Mouse (Mus musculus) lung, embryonic 14.5 days (tissue): ENCODE measurements around the gene Syn2. TPM values are rescaled to one million over a fixed set of nuclear protein-coding genes. Genes with fewer than 3 reads are reported as not detected.
"Not testable (repeated sequence)": the region's sequence is repeated elsewhere in the genome, so short reads cannot be mapped to it uniquely, and the experiment has no call there.

Experiments used
- ATAC-seq: fragments of 200-750 bp; cut with Nextera tagmentation; 2 replicates; pipeline ENCODE4 v1.8.0; 2017; ENCODE audit warnings: mild to moderate bottlenecking, moderate TSS enrichment, moderate library complexity; ENCODE audit not compliant: insufficient read depth
- DNase-seq: peaks from one replicate; pipeline ENCODE4 v3.0.0-alpha.2; 2015
- H3K27ac ChIP-seq: fragments of 300-500 bp; sonication (generic); 2 replicates; pipeline ENCODE4 v1.5.1; 2014; ENCODE audit warnings: low read depth, mild to moderate bottlenecking, moderate library complexity
- H3K27me3 ChIP-seq: fragments of 300-500 bp; sonication (generic); 2 replicates; pipeline ENCODE4 v1.6.1; 2014; ENCODE audit warnings: low read length, control low read depth; ENCODE audit not compliant: insufficient read depth
- H3K36me3 ChIP-seq: fragments of 300-500 bp; sonication (generic); 2 replicates; pipeline ENCODE4 v1.6.1; 2014; ENCODE audit warnings: control low read depth; ENCODE audit not compliant: insufficient read depth
- H3K4me1 ChIP-seq: fragments of 300-500 bp; sonication (generic); 2 replicates; pipeline ENCODE4 v1.6.1; 2014; ENCODE audit warnings: antibody characterized with exemption, control low read depth; ENCODE audit not compliant: insufficient read depth
- H3K4me2 ChIP-seq: fragments of 300-500 bp; sonication (generic); 2 replicates; pipeline ENCODE4 v1.6.1; 2014; ENCODE audit warnings: mild to moderate bottlenecking
- H3K4me3 ChIP-seq: fragments of 300-500 bp; sonication (generic); 2 replicates; pipeline ENCODE4 v1.5.1; 2014; ENCODE audit warnings: low read depth, low read length
- H3K9ac ChIP-seq: fragments of 300-500 bp; sonication (generic); 2 replicates; pipeline ENCODE4 v1.6.1; 2014
- H3K9me3 ChIP-seq: fragments of 300-500 bp; sonication (generic); 2 replicates; pipeline ENCODE4 v1.6.1; 2016; ENCODE audit warnings: low read depth, low read length, control low read depth
- CTCF ChIP-seq: IDR thresholded peaks from 2 replicates; pipeline ENCODE4 v1.5.1; 2016; ENCODE audit warnings: antibody characterized with exemption, low read depth
- WGBS: fragments of 180-500 bp; shearing (Covaris S2); extraction: QIAGEN DNeasy Blood & Tissue Kit; methylation state at CpG from one replicate; pipeline ENCODE4 v1.1.7; 2014; 5-methylcytosine and 5-hydroxymethylcytosine counted together
- polyA plus RNA-seq: library from polyadenylated mRNA; unstranded; fragments of >200 nt; fragmentation: Nextera tagmentation; extraction: Ambion mirVana; gene quantifications from 2 replicates; pipeline ENCODE4 v1.2.1, GENCODE M21; 2014

Syn2 gene
- polyA plus RNA-seq, 1 experiment from 2014 or later = 0.72 TPM

DNA sequence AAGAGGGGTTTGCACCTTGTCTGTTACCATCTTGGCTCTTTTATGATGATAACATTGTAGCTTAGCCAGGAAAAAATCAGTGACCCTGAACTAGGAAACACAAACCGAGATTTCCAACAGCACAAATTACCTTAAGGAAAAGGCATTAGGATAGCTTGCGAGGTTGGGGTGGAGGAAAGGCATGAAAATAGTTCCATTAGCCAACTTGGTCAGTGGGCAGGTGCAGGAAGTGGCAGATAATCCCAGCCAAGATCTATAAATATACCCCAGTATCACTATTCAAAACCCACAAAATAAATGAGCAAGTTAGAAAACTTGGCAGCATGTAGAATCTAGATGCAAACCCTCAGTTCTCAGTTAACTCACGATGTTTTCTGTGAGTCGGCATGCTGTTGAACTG, 97.1 kb downstream of the Syn2 start:
- Histone ChIP-seq H3K36me3 (no peaks in the 10 kb centered on the region), H3K4me2 (no peak overlapping the region), H3K9ac (no peak overlapping the region), H3K27me3 (no peaks in the 10 kb centered on the region), H3K4me3 (no peak overlapping the region), H3K9me3 (no peaks in the 10 kb centered on the region), H3K4me1 (no peaks in the 10 kb centered on the region), H3K27ac (no peak overlapping the region)
- no peak for DNase-seq
- WGBS = 66% methylated on average over 4 of the region's 4 CpGs
- no peak for TF ChIP-seq CTCF
- no peak for ATAC-seq

DNA sequence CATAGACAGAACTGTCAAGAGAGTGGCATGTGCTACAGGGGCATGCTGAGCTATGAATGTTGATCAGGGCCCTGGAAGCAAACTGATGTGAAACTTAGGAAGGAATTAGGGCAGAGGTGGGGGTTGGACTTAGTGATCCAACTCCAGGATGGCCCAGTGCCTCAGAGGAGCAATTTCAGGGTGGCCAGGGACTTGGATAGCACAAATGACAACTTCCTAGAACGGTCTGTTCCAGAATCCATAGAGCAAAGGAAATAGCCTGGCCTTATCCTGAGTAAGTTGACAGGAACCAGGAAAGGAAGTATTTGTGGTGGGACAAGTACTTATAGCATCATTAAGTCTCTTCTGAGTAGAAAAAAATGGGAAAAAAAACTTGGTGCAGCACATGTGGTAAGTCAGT, 97.9 kb downstream of the Syn2 start:
- H3K27ac ChIP-seq = no peak overlapping the region
- H3K4me1 ChIP-seq = no peaks in the 10 kb centered on the region
- no peak for TF ChIP-seq CTCF
- no peak overlapping the region for H3K4me3 ChIP-seq
- no peaks in the 10 kb centered on the region for H3K9me3 ChIP-seq
- H3K36me3 ChIP-seq = no peaks in the 10 kb centered on the region
- H3K27me3 ChIP-seq = no peaks in the 10 kb centered on the region
- 86% methylated on average over 1 of the region's 1 CpGs for WGBS
- no peak for ATAC-seq
- H3K4me2 ChIP-seq = no peak overlapping the region
- DNase-seq = no peak
- no peak overlapping the region for H3K9ac ChIP-seq

DNA sequence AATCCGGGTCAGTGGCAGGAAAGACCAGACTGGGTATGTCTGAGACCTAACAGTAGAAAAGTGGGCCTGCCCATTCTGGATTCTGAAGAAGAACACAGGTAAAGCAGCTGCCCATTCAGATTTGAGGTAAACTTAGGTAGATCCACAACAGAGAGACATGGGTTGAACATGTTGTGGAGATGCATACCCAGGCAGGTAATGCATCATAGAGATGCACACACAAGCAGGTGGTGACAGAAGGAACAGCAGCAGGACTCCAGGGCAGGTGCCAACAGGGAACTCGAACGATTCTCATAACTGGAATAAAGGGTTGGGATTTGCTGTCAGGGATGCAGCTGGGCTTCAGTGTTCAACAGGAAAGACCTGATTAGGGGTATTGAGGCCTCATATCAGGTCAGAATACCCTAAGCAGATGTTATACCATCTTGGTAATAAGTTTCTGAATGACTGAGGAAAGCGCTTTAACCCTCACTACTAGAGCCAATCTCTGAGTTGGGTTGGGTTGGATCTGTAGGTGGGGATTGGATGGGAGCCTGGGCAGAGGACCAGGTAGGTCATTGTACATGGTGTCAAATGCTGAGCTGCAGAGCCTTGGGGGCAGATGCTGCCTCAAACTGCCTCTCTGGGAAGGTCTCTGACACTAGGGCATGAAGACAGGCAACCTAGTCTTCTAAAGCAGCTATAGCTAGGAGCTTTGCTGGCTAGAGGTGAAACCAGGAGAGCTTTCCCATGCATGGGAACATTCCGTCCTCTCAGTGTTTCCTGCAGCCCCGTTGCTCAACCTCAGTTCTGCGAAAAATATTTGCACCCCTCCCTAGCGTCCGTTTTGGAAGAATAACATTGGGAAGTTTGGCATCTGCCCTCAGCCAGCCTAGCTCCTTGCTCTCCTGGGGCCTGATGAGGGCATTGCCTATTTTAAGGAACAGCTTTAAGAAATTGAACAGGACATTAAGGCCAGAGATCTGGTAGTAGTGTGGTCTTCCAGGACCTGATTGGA, 103.6 kb downstream of the Syn2 start:
- TF ChIP-seq CTCF = no peak
- H3K4me1 ChIP-seq = no peaks in the 10 kb centered on the region
- H3K4me2 ChIP-seq = no peak overlapping the region
- no peak for ATAC-seq
- no peak overlapping the region for H3K4me3 ChIP-seq
- H3K36me3 ChIP-seq = no peaks in the 10 kb centered on the region
- no peak overlapping the region for H3K27ac ChIP-seq
- DNase-seq = no peak
- 82% methylated on average over 9 of the region's 9 CpGs for whole genome bisulfite sequencing
- H3K9ac ChIP-seq = no peak overlapping the region
- no peaks in the 10 kb centered on the region for H3K27me3 ChIP-seq
- H3K9me3 ChIP-seq = no peaks in the 10 kb centered on the region

GRCm38 (mm10) chr6:115239335-115239734, 104.6 kb downstream of the Syn2 start:
- H3K4me3 ChIP-seq = no peak overlapping the region
- no peak overlapping the region for H3K9ac ChIP-seq
- no peaks in the 10 kb centered on the region for H3K9me3 ChIP-seq
- TF ChIP-seq CTCF = no peak
- no peak for DNase-seq
- 77% methylated on average over 7 of the region's 7 CpGs for WGBS
- H3K36me3 ChIP-seq = no peaks in the 10 kb centered on the region
- ATAC-seq = no peak
- no peaks in the 10 kb centered on the region for H3K4me1 ChIP-seq
- no peak overlapping the region for H3K4me2 ChIP-seq
- H3K27ac ChIP-seq = no peak overlapping the region
- no peaks in the 10 kb centered on the region for H3K27me3 ChIP-seq

- H3K27ac ChIP-seq = peak overlapping the region; percentile 6; the same call in 1 of the 2 replicates
- 20% methylated on average over 2 of the region's 2 CpGs for WGBS
- ATAC-seq = 0 out of 2 replicates have a peak, but pooled peaks have one; percentile 17
- DNase-seq, H3K27me3 ChIP-seq, H3K4me2 ChIP-seq, H3K36me3 ChIP-seq, H3K4me1 ChIP-seq, H3K4me3 ChIP-seq, H3K9ac ChIP-seq, H3K9me3 ChIP-seq: not testable (repeated sequence)
Measured at GRCm38 (mm10) chr6:115240431-115240830, 105.7 kb downstream of the Syn2 start.

- Histone ChIP-seq H3K27me3 (no peaks in the 10 kb centered on the region), H3K9ac (no peak overlapping the region), H3K4me1 (no peaks in the 10 kb centered on the region), H3K9me3 (no peaks in the 10 kb centered on the region), H3K4me2 (no peak overlapping the region), H3K36me3 (no peaks in the 10 kb centered on the region), H3K4me3 (no peak overlapping the region), H3K27ac (no peak overlapping the region)
- ATAC-seq (peak; percentile 82), DNase-seq (peak; percentile 72)
- TF ChIP-seq CTCF = no peak
- WGBS = 34% methylated on average over 3 of the region's 3 CpGs
Measured at GRCm38 (mm10) chr6:115241131-115241699, 106.5 kb downstream of the Syn2 start.

- H3K27ac ChIP-seq = no peak overlapping the region
- DNase-seq (no peak), ATAC-seq (no peak)
- no peaks in the 10 kb centered on the region for H3K4me1 ChIP-seq
- no peak overlapping the region for H3K9ac ChIP-seq
- no peak overlapping the region for H3K4me3 ChIP-seq
- no peaks in the 10 kb centered on the region for H3K9me3 ChIP-seq
- WGBS = 76% methylated on average over 3 of the region's 3 CpGs
- TF ChIP-seq CTCF = no peak
- no peak overlapping the region for H3K4me2 ChIP-seq
- no peaks in the 10 kb centered on the region for H3K27me3 ChIP-seq
- no peaks in the 10 kb centered on the region for H3K36me3 ChIP-seq
Measured at GRCm38 (mm10) chr6:115241939-115242338, 107.2 kb downstream of the Syn2 start.
